Mouse (Mus musculus) forebrain, embryonic 10.5 days (tissue): Measurements from ENCODE around the gene Vps26b. TPM values are rescaled to one million over a fixed set of nuclear protein-coding genes. Genes with fewer than 3 reads are reported as not detected.

Experiments
- DNase-seq: peaks from one replicate; pipeline ENCODE4 v3.0.0-alpha.2; 2017; ENCODE audit warnings: low spot score; ENCODE audit errors: extremely low spot score
- H3K27ac ChIP-seq: fragments of 300-500 bp; sonication (generic); 2 replicates; pipeline ENCODE4 v1.5.1; 2016; ENCODE audit warnings: mild to moderate bottlenecking
- H3K27me3 ChIP-seq: fragments of 300-500 bp; sonication (generic); 2 replicates; pipeline ENCODE4 v1.6.1; 2016; ENCODE audit warnings: mild to moderate bottlenecking; ENCODE audit not compliant: poor library complexity, severe bottlenecking
- H3K36me3 ChIP-seq: fragments of 300-500 bp; sonication (generic); replicated peaks from 2 replicates; pipeline ENCODE4 v1.6.1; 2016; ENCODE audit warnings: mild to moderate bottlenecking, moderate library complexity
- H3K4me1 ChIP-seq: fragments of 300-500 bp; sonication (generic); 2 replicates; pipeline ENCODE4 v1.6.1; 2016
- H3K4me3 ChIP-seq: fragments of 300-500 bp; sonication (generic); 2 replicates; pipeline ENCODE4 v1.5.1; 2016; ENCODE audit warnings: mild to moderate bottlenecking, moderate library complexity
- H3K9me3 ChIP-seq: fragments of 300-500 bp; sonication (generic); 2 replicates; pipeline ENCODE4 v1.6.1; 2016; ENCODE audit warnings: mild to moderate bottlenecking, moderate library complexity
- WGBS: fragments of 180-500 bp; shearing (Covaris S2); methylation state at CpG from one replicate; pipeline ENCODE4 v1.1.7; 2016; 5-methylcytosine and 5-hydroxymethylcytosine counted together
- polyA plus RNA-seq: library from polyadenylated mRNA; unstranded; fragments of >200 nt; fragmentation: Nextera tagmentation; extraction: Ambion mirVana; gene quantifications from 2 replicates; pipeline ENCODE4 v1.2.1, GENCODE M21; 2016

Vps26b gene
- polyA plus RNA-seq, 1 experiment from 2014 or later = 36.2 TPM

DNA sequence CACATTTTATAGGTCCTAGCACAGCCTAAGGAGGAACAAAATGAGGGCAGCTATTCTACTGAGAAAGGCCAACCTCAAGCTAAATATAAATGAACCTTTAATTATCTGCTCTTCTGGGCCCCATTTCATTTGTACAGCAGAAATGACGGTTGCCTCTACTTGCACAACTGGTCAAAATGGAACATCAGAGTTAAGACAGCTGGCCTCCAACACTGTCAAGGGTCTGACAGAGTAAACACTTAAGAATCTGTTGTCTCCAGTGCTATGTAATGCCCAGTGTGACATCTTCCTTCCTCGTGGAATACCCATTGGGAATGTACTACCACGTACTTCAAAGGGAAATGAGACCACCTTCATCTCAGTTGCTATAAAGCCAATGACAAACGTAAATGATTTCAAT, 18.3 kb downstream of the Vps26b start:
- no peak for DNase-seq
- Histone ChIP-seq H3K4me3 (no peak overlapping the region), H3K4me1 (no peaks in the 10 kb centered on the region), H3K9me3 (no peaks in the 10 kb centered on the region), H3K27me3 (no peaks in the 10 kb centered on the region), H3K36me3 (peaks cover 98% of the 10 kb centered on the region), H3K27ac (no peak overlapping the region)
- 95% methylated on average over 4 of the region's 4 CpGs for WGBS

DNA sequence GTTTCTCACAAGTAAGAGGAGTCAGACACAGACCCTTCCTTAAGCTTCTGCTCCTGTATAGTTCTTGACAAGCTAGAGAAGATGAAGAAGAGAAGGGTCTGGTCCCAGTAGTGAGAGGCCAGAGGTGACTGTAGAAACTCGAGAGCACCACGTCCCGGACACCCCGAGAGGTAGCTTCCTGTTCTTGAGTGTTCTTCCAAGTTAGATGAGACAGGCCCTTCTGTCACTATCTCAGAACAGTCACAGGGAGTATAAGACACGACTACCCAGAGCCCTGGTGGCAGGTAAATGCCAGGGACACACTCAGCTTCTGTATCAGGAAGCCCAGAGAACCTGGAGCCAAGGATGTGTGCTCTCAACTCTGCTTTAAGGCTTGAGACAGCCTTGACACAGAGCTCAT, 20.6 kb downstream of the Vps26b start:
- Histone ChIP-seq H3K4me1 (no peaks in the 10 kb centered on the region), H3K27me3 (no peaks in the 10 kb centered on the region), H3K36me3 (peaks cover 99% of the 10 kb centered on the region), H3K27ac (no peak overlapping the region), H3K4me3 (no peak overlapping the region), H3K9me3 (no peaks in the 10 kb centered on the region)
- no peak for DNase-seq
- 88% methylated on average over 5 of the region's 5 CpGs for WGBS

DNA sequence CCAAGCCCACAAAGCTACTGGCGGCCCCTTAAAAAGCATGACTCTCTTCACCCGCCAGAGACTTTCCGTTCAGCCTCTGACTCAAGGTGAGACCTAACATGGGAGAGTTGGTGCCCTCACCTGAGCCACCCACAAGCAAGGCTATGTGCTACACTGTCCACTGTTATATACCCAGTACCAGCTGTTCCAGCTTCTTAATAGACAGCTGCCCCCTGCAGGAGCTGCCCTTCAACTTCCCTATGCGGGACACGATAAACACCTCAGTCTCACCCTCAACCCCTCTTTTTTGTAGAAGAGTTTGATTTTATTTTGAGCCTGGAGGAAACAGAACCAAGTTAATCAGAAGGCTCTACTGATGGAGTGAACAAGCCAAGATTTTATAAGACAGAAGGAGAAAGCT, 23.0 kb downstream of the Vps26b start:
- DNase-seq = no peak
- no peaks in the 10 kb centered on the region for H3K27me3 ChIP-seq
- H3K27ac ChIP-seq = no peak overlapping the region
- no peaks in the 10 kb centered on the region for H3K9me3 ChIP-seq
- no peak overlapping the region for H3K4me3 ChIP-seq
- no peaks in the 10 kb centered on the region for H3K4me1 ChIP-seq
- H3K36me3 ChIP-seq = peaks cover 98% of the 10 kb centered on the region
- WGBS = 92% methylated on average over 5 of the region's 5 CpGs

DNA sequence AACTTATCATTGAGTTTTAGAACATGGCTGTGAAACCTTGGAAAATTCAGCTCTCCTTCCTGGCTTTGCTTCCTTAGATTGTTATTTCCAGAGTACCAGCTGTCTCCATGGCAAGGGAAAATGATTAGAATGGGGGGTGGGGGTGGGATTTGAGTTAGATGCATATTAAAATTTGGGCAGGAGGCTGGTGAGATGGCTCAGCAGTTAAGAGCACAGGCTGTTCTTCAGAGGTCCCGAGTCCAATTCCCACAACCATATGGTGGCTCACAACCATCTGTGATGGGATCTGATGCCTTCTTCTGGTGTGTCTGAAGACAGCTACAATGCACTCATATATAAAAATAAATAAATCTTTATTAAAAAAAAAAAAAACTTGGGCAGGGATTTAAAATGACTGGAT, 23.9 kb downstream of the Vps26b start:
- DNase-seq = no peak
- WGBS = 97% methylated on average over 1 of the region's 1 CpGs
- Histone ChIP-seq H3K4me1 (peaks cover 7% of the 10 kb centered on the region), H3K27ac (no peak overlapping the region), H3K9me3 (no peaks in the 10 kb centered on the region), H3K4me3 (no peak overlapping the region), H3K27me3 (no peaks in the 10 kb centered on the region), H3K36me3 (peaks cover 89% of the 10 kb centered on the region)

DNA sequence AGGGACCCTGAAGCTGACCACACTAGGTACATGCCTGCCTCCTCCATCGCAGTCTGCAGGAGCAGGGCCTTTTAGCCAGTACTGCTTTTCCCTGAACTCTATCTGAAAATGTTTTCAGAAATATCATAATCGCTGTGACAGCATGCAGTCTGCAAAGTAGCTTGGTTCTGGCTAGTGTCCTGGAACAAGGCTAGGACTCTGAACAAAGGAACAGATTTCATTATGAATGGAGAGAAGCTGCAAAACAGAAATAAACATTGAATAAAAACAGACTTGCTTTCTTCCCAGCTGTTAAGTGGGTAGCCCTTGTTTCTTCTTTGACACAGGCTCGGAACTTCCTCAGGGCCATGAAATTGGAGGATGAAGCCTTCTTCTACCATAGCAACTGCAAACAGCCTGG, 24.6 kb downstream of the Vps26b start:
- H3K4me1 ChIP-seq = peaks cover 14% of the 10 kb centered on the region
- H3K4me3 ChIP-seq = no peak overlapping the region
- H3K27ac ChIP-seq = no peak overlapping the region
- no peaks in the 10 kb centered on the region for H3K9me3 ChIP-seq
- DNase-seq = no peak
- peaks cover 83% of the 10 kb centered on the region for H3K36me3 ChIP-seq
- no peaks in the 10 kb centered on the region for H3K27me3 ChIP-seq
- WGBS = 94% methylated on average over 3 of the region's 3 CpGs

DNA sequence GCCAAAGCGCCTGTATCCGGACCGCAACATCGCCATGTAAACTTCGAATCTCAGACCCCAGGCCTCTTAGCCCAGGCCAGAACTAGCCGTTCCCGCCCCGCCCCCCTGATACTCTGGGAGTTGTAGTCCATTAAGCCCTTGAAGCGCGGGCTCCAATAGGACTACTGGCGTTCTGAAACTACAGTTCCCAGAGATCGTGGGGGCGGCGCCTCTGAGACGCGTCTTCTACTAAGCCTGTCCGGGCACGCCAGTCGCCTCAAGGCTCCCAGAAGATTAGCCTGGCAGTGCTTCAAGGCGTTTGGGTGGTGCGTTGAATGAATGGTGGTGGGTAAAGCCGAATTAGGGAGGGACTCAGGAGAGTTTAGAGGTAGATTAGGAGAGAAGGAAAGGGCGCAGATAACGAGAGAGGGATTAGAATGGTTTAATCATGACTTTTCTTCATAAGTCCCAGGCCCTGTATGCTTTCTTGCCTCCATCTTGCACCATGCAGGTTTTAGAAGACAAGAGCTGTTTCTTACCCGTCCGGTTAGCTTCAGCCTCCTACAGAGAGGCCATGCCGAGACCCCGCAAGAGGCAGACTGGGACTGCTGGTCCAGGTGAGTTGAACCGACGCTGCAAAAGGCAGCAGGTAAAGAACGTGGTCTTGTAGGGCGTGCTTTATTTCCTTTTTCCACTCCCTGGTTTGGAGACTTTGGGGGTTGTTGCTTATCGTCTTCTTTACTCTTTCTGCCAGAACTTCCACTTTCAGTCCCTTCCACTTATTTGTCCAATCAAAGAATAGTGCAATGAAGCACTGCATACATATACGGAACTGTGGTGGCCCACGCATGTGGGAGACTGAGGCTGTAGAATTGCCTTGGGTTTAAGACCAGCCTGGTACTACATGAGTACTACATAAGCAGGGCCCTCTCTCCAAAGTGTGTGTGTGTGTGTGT, 30.1 kb downstream of the Vps26b start, which contains the start of the genes Acad8 and Thyn1:
Gene Acad8, minus strand, starts transcription at position 106 of the 935 bp plus-strand sequence.
Gene Thyn1, plus strand, starts transcription at position 250 of the 935 bp plus-strand sequence.
- peak; percentile 97 for DNase-seq
- H3K9me3 ChIP-seq = no peaks in the 10 kb centered on the region
- H3K4me1 ChIP-seq = peaks cover 33% of the 10 kb centered on the region
- no peaks in the 10 kb centered on the region for H3K27me3 ChIP-seq
- peak within 1 kb of the TSS; percentile 92 for H3K27ac ChIP-seq
- peak within 1 kb of the TSS; percentile 78 for H3K4me3 ChIP-seq
- 2% methylated on average over 35 of the region's 35 CpGs for WGBS
- peaks cover 31% of the 10 kb centered on the region for H3K36me3 ChIP-seq

GRCm38 (mm10) chr9:26998669-26999460, 31.0 kb downstream of the Vps26b start:
- no peaks in the 10 kb centered on the region for H3K9me3 ChIP-seq
- no peaks in the 10 kb centered on the region for H3K27me3 ChIP-seq
- 4% methylated on average over 29 of the region's 29 CpGs for WGBS
- no peak for DNase-seq
- H3K4me1 ChIP-seq = peaks cover 33% of the 10 kb centered on the region
- peak overlapping the region; percentile 78 for H3K4me3 ChIP-seq
- peaks cover 23% of the 10 kb centered on the region for H3K36me3 ChIP-seq
- peak overlapping the region; percentile 92 for H3K27ac ChIP-seq

DNA sequence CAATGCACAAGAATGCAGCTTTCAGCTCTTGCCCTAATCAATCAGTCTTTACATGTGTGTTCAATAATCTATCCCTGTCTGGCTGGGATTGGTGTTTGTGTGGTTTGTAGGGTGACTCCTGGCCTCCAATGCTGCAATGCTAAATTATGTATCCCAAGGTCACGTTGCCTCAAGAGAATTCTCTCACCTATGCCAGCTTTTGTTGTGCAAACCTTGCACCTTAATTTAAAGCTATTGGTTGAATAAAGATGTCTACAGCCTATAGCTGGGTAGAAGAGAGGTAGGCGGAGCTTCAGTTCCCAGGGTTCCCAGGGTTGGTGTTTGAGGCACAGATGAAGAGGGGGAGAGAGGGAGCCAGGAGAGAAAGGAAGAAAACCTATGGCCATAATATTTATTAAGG, 32.4 kb downstream of the Vps26b start:
- no peak for DNase-seq

DNA sequence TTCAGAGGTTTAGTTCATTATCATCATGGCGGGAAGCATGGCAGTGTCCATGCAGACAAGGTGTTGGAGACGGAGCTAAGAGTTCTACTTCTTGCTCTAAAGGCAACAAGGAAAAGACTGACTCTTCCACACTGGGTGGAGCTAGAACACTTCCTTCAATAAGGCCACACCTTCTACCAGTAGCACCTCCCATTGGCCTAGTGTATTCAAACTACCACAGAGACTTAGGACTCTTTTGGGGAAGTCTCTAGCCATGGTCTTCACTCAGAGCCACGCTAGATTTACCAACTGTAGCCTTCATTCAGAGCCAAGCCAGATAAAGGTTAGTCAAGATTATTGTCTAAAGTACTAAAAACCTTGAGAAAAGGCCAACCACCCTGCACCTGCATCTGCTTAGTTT, 32.8 kb downstream of the Vps26b start:
- no peaks in the 10 kb centered on the region for H3K9me3 ChIP-seq
- WGBS = 84% methylated on average over 3 of the region's 3 CpGs
- H3K27ac ChIP-seq = no peak overlapping the region
- no peaks in the 10 kb centered on the region for H3K27me3 ChIP-seq
- no peak for DNase-seq
- peaks cover 33% of the 10 kb centered on the region for H3K4me1 ChIP-seq
- peaks cover 9% of the 10 kb centered on the region for H3K36me3 ChIP-seq
- H3K4me3 ChIP-seq = no peak overlapping the region

More for the DNA sequence above, 32.4 kb downstream of the Vps26b start:
- no peak overlapping the region for H3K4me3 ChIP-seq
- no peak overlapping the region for H3K27ac ChIP-seq
- H3K4me1 ChIP-seq = peaks cover 33% of the 10 kb centered on the region
- no peaks in the 10 kb centered on the region for H3K27me3 ChIP-seq
- WGBS = 88% methylated on average over 2 of the region's 2 CpGs
- no peaks in the 10 kb centered on the region for H3K9me3 ChIP-seq
- peaks cover 9% of the 10 kb centered on the region for H3K36me3 ChIP-seq

GRCm38 (mm10) chr9:26993900-26994299, 36.0 kb downstream of the Vps26b start:
- Histone ChIP-seq H3K9me3 (no peaks in the 10 kb centered on the region), H3K27ac (no peak overlapping the region), H3K36me3 (peaks cover 40% of the 10 kb centered on the region), H3K4me1 (peaks cover 16% of the 10 kb centered on the region), H3K27me3 (no peaks in the 10 kb centered on the region), H3K4me3 (no peak overlapping the region)
- no peak for DNase-seq
- 83% methylated on average over 3 of the region's 3 CpGs for WGBS

GRCm38 (mm10) chr9:26993118-26993517, 36.7 kb downstream of the Vps26b start:
- no peak for DNase-seq
- Histone ChIP-seq H3K4me3 (no peak overlapping the region), H3K9me3 (no peaks in the 10 kb centered on the region), H3K27me3 (no peaks in the 10 kb centered on the region), H3K27ac (no peak overlapping the region), H3K4me1 (peaks cover 8% of the 10 kb centered on the region), H3K36me3 (peaks cover 48% of the 10 kb centered on the region)
- 95% methylated on average over 10 of the region's 10 CpGs for WGBS

- Histone ChIP-seq H3K27me3 (no peaks in the 10 kb centered on the region), H3K4me3 (no peak overlapping the region), H3K27ac (no peak overlapping the region), H3K4me1 (no peaks in the 10 kb centered on the region), H3K9me3 (no peaks in the 10 kb centered on the region), H3K36me3 (peaks cover 73% of the 10 kb centered on the region)
- 94% methylated on average over 4 of the region's 4 CpGs for WGBS
- no peak for DNase-seq
Measured at GRCm38 (mm10) chr9:26990181-26990580, 39.7 kb downstream of the Vps26b start.
